Mouse (Mus musculus): ENCODE data around the gene Rfxap.
"Not testable (repeated sequence)": the region's sequence is repeated elsewhere in the genome, so short reads cannot be mapped to it uniquely, and the experiment has no call there.

Rfxap gene

GRCm38 (mm10) chr3:54766811-54767210 lies 40.8 kb downstream of the Rfxap start:
- DNase-seq (ENCODE audit: low spot score): no peak

- no peak for DNase-seq (ENCODE audit: low spot score)
These were observed 41.6 kb downstream of the Rfxap start for GRCm38 (mm10) chr3:54766034-54766433.

- DNase-seq (ENCODE audit: low spot score): not testable (repeated sequence)
These were observed 42.1 kb downstream of the Rfxap start for GRCm38 (mm10) chr3:54765521-54765920.

GRCm38 (mm10) chr3:54764418-54764817 lies 43.2 kb downstream of the Rfxap start:
- DNase-seq (ENCODE audit: low spot score): peak; percentile 45

GRCm38 (mm10) chr3:54761258-54761657 lies 46.3 kb downstream of the Rfxap start:
- no peak for DNase-seq (ENCODE audit: low spot score)

GRCm38 (mm10) chr3:54760321-54761115 lies 47.1 kb downstream of the Rfxap start:
- DNase-seq (ENCODE audit: low spot score): no peak

GRCm38 (mm10) chr3:54759211-54759610 lies 48.4 kb downstream of the Rfxap start:
- DNase-seq (ENCODE audit: low spot score): no peak

GRCm38 (mm10) chr3:54757446-54757845 lies 50.1 kb downstream of the Rfxap start:
- DNase-seq (ENCODE audit: low spot score): no peak

- DNase-seq (ENCODE audit: low spot score): peak; percentile 22
These were observed 51.5 kb downstream of the Rfxap start for GRCm38 (mm10) chr3:54756058-54756457.

GRCm38 (mm10) chr3:54755145-54756041 lies 52.2 kb downstream of the Rfxap start, which contains the start of gene Smad9:
TSS of gene Smad9 (plus strand) at chr3:54755582.
- peak; percentile 57 for DNase-seq (ENCODE audit: low spot score)

GRCm38 (mm10) chr3:54753411-54753810 lies 54.2 kb downstream of the Rfxap start:
- no peak for DNase-seq (ENCODE audit: low spot score)

Data from layer of hippocampus, adult 11-12 months (tissue).